Mouse (Mus musculus): ENCODE results near the gene Atp13a4. TPM values are rescaled to one million over a fixed set of nuclear protein-coding genes. Genes with fewer than 3 reads are reported as not detected.

Gene Atp13a4
- total RNA-seq, 2 experiments from 2014 or later: 3.1 to 3.7 TPM

Other genes starting within 250 kb of the Atp13a4 start
- 1 to 10 TPM; 4.9 to 5.3 TPM for gene Atp13a5, start 166.1 kb downstream of the Atp13a4 start, total RNA-seq (2021)
- gene Opa1, start 34.5 kb upstream of the Atp13a4 start, total RNA-seq (2021): 100 to 1,000 TPM in 1 of 2 experiments, 10 to 100 TPM in 1; 97.2 to 105 TPM

All from left cerebral cortex, postnatal 4 days (tissue).